Mouse (Mus musculus) heart, embryonic 16.5 days (tissue): ENCODE results near the gene Slc10a7. TPM values are rescaled to one million over a fixed set of nuclear protein-coding genes. Genes with fewer than 3 reads are reported as not detected.
A peak's percentile ranks its signal among the peaks of the same experiment; 100 is the strongest.

ENCODE experiments used
- ATAC-seq: fragments of 200-750 bp; cut with Nextera tagmentation; replicated peaks from 2 replicates; pipeline ENCODE4 v1.8.0; 2017; ENCODE audit warnings: moderate number of reproducible peaks; ENCODE audit not compliant: insufficient read depth, low FRiP score; ENCODE audit errors: extremely low read depth
- H3K27ac ChIP-seq: fragments of 300-500 bp; sonication (generic); 2 replicates; pipeline ENCODE4 v1.5.1; 2014; ENCODE audit warnings: mild to moderate bottlenecking, low read length, control low read depth, moderate library complexity
- H3K27me3 ChIP-seq: fragments of 300-500 bp; sonication (generic); 2 replicates; pipeline ENCODE4 v1.6.1; 2014; ENCODE audit warnings: low read length, mixed read lengths; ENCODE audit not compliant: control insufficient read depth, insufficient read depth
- H3K36me3 ChIP-seq: fragments of 300-500 bp; sonication (generic); 2 replicates; pipeline ENCODE4 v1.6.1; 2014; ENCODE audit not compliant: control insufficient read depth, insufficient read depth
- H3K4me1 ChIP-seq: fragments of 300-500 bp; sonication (generic); 2 replicates; pipeline ENCODE4 v1.6.1; 2014; ENCODE audit warnings: low read length, mixed read lengths; ENCODE audit not compliant: control insufficient read depth, insufficient read depth
- H3K4me2 ChIP-seq: fragments of 300-500 bp; sonication (generic); 2 replicates; pipeline ENCODE4 v1.6.1; 2014; ENCODE audit warnings: low read depth, mild to moderate bottlenecking, control low read depth, low read length
- H3K4me3 ChIP-seq: fragments of 300-500 bp; sonication (generic); 2 replicates; pipeline ENCODE4 v1.5.1; 2014; ENCODE audit warnings: mild to moderate bottlenecking, control low read depth, low read length
- H3K9ac ChIP-seq: fragments of 300-500 bp; sonication (generic); 2 replicates; pipeline ENCODE4 v1.6.1; 2014; ENCODE audit warnings: low read length, control low read depth
- H3K9me3 ChIP-seq: fragments of 300-500 bp; sonication (generic); replicated peaks from 2 replicates; pipeline ENCODE4 v1.6.1; 2016; ENCODE audit warnings: low read length; ENCODE audit not compliant: control insufficient read depth
- WGBS: fragments of 180-500 bp; shearing (Covaris S2); extraction: QIAGEN DNeasy Blood & Tissue Kit; methylation state at CpG from one replicate; pipeline ENCODE4 v1.1.7; 2014; 5-methylcytosine and 5-hydroxymethylcytosine counted together
- polyA plus RNA-seq: library from polyadenylated mRNA; unstranded; fragments of >200 nt; fragmentation: Nextera tagmentation; extraction: Ambion mirVana; gene quantifications from 2 replicates; pipeline ENCODE4 v1.2.1, GENCODE M21; 2015

Slc10a7 gene
- polyA plus RNA-seq, 1 experiment from 2014 or later: 12.7 TPM

DNA sequence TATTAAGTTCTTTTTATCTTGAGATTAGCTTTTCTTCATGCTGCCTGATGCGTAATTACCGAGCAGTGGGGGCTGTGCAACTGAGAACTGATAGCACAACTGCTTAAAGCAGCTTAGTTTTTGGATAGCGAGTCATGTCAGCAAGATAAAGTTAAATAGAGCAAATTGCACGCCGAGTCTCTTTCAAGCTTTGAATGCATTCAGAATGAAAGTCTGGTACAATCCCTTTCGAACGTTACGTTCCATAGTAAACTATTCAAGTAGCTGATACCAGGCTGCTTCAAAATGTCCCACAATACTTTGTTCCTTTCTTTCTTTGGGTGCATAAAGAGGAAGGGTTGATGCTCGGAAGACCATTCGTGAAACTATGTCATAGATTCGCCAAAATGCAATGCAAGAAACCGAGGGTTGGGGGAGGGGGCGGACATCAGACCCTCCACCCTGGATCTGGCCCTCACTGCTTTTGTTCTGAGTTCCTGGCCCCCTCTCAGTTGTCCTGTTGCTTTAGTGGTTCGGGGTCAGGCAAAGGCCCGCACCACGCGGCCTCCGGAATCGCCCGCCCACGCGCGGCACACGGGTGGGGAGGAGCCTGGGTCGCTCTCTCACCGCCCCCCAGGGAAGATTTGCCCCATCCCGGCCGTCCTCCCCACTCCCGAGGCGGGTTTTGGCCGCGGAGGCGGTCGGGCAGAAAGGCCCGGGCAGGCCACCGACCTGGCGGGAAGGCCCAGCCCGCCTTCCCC lies 997 bp upstream of the Slc10a7 start:
- Histone ChIP-seq H3K9ac (peak overlapping the region; percentile 90), H3K4me3 (peak overlapping the region; percentile 91), H3K27ac (peak overlapping the region; percentile 98), H3K9me3 (no peaks in the 10 kb centered on the region), H3K4me1 (peaks cover 12% of the 10 kb centered on the region), H3K27me3 (no peaks in the 10 kb centered on the region), H3K4me2 (peak overlapping the region; percentile 65), H3K36me3 (peaks cover 18% of the 10 kb centered on the region)
- peak; percentile 25; the same call in 1 of the 2 replicates for ATAC-seq
- WGBS: under 1% methylated on average over 38 of the region's 38 CpGs

DNA sequence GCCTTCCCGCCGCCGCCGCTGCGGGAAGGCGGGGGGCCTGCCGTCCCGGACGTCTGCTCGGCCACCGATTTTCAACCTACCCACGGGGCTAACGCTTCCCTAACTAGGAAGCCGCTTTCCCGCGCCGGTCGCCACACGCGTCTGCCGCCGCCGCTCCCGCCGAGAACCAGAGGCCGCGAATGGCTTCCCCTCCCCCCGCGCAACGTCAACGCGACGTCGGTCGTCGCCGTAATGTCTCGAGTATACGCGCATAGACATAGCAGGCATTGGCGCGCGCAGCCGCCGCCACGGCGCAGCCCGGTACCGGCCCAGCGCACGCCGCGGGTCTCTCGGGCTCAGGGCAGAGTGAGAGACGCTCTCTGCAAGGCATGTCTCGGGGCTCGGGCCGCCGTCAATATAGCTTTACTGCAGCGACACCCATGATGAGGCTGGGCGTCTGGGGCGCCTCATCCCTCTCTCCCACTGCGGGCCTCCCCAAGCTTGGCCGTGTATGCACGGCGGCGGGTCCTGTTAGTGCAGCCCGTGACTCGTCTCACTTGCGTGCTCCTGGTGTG lies 350 bp upstream of the Slc10a7 start, which contains the start of gene Rbmxl1:
TSS of gene Rbmxl1 (minus strand) at position 180 of the 554 bp plus-strand sequence.
- H3K9ac ChIP-seq: peak within 1 kb of the TSS; percentile 90
- no peaks in the 10 kb centered on the region for H3K27me3 ChIP-seq
- H3K27ac ChIP-seq: peak within 1 kb of the TSS; percentile 98
- peak; percentile 88 for ATAC-seq
- H3K36me3 ChIP-seq: peaks cover 17% of the 10 kb centered on the region
- WGBS: under 1% methylated on average over 70 of the region's 70 CpGs
- peak within 1 kb of the TSS; percentile 91 for H3K4me3 ChIP-seq
- H3K9me3 ChIP-seq: no peaks in the 10 kb centered on the region
- peak within 1 kb of the TSS; percentile 99 for H3K4me2 ChIP-seq
- H3K4me1 ChIP-seq: peaks cover 12% of the 10 kb centered on the region

DNA sequence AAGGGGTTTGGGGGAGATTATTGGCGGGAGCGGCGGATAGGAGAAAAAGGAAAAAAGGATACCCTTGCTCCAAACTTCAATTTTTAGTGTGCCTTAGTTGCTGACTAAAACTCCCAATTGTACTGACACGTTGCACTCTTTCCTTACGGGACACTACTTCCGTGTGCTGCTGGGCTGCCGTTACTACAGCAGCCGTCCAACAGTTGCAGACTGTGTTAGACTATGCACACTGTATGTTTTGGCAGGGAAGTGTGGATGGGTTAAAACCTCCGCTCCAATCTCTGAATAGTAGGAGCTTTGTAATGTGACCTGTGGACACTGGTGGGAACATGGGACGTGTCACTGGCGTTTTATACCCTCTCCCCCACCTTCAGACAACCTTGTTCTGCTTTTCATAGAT lies 948 bp downstream of the Slc10a7 start:
- WGBS: under 1% methylated on average over 11 of the region's 11 CpGs
- Histone ChIP-seq H3K4me1 (peaks cover 12% of the 10 kb centered on the region), H3K27ac (peak overlapping the region; percentile 98), H3K4me3 (peak overlapping the region; percentile 91), H3K4me2 (peak overlapping the region; percentile 99), H3K9me3 (no peaks in the 10 kb centered on the region), H3K36me3 (peaks cover 7% of the 10 kb centered on the region; the same call in 1 of the 2 replicates), H3K9ac (peak overlapping the region; percentile 90), H3K27me3 (no peaks in the 10 kb centered on the region)
- ATAC-seq: peak; percentile 43

DNA sequence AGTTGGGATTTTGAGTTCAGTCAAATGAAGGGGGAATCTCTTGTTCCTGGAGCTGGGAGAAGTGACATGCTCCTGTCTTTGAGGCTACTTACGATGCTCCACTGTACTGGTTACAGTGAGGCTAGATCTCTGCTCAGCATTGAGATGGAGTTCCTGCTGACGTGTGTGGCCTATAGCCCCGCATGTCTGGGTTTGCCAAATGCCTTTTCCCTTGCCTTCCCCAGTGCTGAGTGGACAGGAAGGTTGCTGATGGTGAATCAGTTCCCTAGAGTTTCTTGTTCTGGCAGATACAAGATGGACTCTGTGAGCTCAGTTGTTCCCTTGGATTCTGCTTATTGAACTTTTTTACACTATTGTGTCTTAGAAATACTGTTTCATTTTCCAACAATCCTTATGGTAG lies 1.8 kb downstream of the Slc10a7 start:
- Histone ChIP-seq H3K4me1 (peaks cover 12% of the 10 kb centered on the region), H3K27ac (no peak overlapping the region), H3K4me2 (no peak overlapping the region; the same call in 1 of the 2 replicates), H3K9me3 (no peaks in the 10 kb centered on the region), H3K4me3 (no peak overlapping the region), H3K9ac (peak overlapping the region; percentile 46; the same call in 1 of the 2 replicates), H3K27me3 (no peaks in the 10 kb centered on the region), H3K36me3 (peaks cover 7% of the 10 kb centered on the region; the same call in 1 of the 2 replicates)
- WGBS: 55% methylated on average over 3 of the region's 3 CpGs
- ATAC-seq: no peak

DNA sequence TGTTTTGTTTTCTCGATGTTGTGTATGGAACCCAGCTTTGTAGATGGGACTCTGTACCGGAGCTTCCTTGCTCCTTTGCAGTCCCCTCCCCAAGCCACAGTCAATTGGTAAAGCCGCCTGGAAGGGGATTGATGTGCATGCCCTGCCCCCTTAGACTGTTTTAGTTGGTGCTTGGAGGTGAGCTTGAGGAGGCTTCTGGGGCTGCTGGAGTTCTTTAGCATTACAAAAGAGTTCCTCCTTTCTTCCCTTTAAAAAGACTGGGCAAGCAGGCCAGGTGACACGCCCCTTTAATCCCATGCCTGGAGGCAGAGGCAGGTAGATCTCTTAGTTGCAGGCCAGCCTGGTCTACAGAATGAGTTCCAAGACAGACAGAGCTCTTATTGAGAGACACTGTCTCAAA lies 4.0 kb downstream of the Slc10a7 start:
- no peaks in the 10 kb centered on the region for H3K27me3 ChIP-seq
- H3K36me3 ChIP-seq: peaks cover 3% of the 10 kb centered on the region; the same call in 1 of the 2 replicates
- H3K9ac ChIP-seq: no peak overlapping the region
- H3K4me3 ChIP-seq: no peak overlapping the region
- no peak overlapping the region for H3K4me2 ChIP-seq
- ATAC-seq: no peak
- H3K27ac ChIP-seq: no peak overlapping the region
- WGBS: 90% methylated on average over 4 of the region's 4 CpGs
- peaks cover 7% of the 10 kb centered on the region for H3K4me1 ChIP-seq
- no peaks in the 10 kb centered on the region for H3K9me3 ChIP-seq

DNA sequence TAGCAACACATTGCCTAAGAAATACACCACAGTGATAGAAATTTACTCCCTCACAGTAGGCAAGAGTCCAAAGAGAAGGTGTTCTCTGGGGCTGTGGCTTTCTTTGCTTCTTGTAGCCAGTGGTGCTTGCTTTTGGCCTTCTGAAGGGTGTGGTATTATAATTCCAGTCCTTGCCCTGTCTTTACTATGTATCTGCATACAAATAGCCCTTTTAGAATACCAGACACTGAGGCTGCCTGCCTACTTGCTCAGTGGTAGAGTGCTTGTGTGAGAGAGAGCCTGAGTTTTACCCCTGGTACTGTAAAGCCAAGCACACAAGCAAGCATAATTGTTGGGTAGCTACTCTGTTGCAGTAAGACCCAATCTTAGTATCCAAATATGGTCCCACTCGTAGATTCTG lies 5.6 kb downstream of the Slc10a7 start:
- WGBS: 91% methylated on average over 1 of the region's 1 CpGs
- Histone ChIP-seq H3K4me3 (no peak overlapping the region), H3K36me3 (peaks cover 3% of the 10 kb centered on the region; the same call in 1 of the 2 replicates), H3K27ac (no peak overlapping the region), H3K4me2 (no peak overlapping the region), H3K9ac (no peak overlapping the region), H3K9me3 (no peaks in the 10 kb centered on the region), H3K4me1 (peaks cover 7% of the 10 kb centered on the region), H3K27me3 (no peaks in the 10 kb centered on the region)
- no peak for ATAC-seq

DNA sequence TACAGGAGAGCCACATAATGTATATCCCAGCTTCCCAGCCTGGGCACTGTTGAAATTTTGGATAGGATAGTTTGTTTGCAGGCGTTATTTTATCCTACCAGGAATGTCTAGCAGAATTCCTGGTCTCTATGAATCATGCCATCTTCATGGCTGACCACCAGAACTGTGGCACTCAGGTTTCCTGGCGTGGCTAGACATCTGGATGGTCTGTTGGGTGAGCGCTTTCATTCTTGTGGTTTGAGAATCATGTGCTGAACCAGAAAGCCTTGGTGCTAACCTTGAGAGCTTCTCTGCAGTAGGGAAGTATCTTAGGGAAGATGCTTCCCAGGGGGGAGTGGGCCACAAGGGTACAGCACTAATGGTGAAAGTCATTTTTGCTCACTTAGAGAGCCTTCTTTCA lies 6.0 kb downstream of the Slc10a7 start:
- peaks cover 3% of the 10 kb centered on the region; the same call in 1 of the 2 replicates for H3K36me3 ChIP-seq
- no peak overlapping the region for H3K4me2 ChIP-seq

DNA sequence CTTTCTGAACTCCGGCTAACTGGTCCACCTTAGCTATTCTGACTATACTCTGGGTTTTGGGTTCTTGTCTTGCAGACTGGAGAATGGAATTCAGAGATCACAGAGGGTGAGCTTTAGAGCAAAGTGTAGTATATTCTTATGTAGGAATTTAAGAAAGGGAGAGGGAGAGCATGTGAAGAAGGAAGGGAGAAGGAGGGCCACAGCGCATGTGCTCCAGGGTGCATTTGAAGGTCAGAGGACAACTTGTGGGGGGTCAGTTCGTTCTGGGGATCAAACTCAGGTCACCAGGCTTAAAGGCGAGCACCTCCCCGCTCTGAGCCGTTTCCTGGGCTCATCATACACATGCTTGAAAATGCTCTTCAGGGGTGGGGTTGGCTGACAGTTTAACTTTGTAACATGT lies 24.8 kb downstream of the Slc10a7 start:
- no peaks in the 10 kb centered on the region for H3K4me1 ChIP-seq
- no peak for ATAC-seq
- H3K27ac ChIP-seq: no peak overlapping the region
- H3K36me3 ChIP-seq: peaks cover 14% of the 10 kb centered on the region
- H3K9me3 ChIP-seq: no peaks in the 10 kb centered on the region
- no peaks in the 10 kb centered on the region for H3K27me3 ChIP-seq
- H3K4me3 ChIP-seq: no peak overlapping the region
- 87% methylated on average over 6 of the region's 6 CpGs for WGBS
- H3K9ac ChIP-seq: no peak overlapping the region
- H3K4me2 ChIP-seq: no peak overlapping the region

More for the DNA sequence above, 6.0 kb downstream of the Slc10a7 start:
- Histone ChIP-seq H3K27me3 (no peaks in the 10 kb centered on the region), H3K27ac (no peak overlapping the region), H3K9me3 (no peaks in the 10 kb centered on the region), H3K9ac (no peak overlapping the region), H3K4me1 (peaks cover 7% of the 10 kb centered on the region), H3K4me3 (no peak overlapping the region)
- ATAC-seq: no peak
- WGBS: 85% methylated on average over 3 of the region's 3 CpGs

DNA sequence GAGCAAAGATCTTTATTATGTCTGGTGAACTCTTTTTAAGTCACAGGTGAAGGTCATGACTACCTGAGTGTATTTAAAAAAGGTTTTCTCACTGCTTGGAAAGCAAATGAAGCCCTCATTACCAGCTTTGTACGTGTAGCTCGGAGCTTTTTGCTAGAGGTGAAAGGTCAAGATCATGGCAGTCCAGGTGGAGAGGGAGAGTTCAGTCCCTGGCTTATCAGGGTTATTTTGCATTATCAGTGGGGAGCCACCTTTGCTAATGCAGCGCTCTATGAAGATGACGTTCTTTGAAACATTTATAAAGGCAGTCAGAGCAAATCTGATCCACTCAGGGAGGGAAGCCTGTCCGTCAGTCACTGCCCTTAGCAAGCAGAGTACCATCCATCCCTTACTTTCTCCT lies 27.6 kb downstream of the Slc10a7 start:
- no peaks in the 10 kb centered on the region for H3K9me3 ChIP-seq
- H3K27ac ChIP-seq: no peak overlapping the region
- peaks cover 14% of the 10 kb centered on the region; the same call in 1 of the 2 replicates for H3K36me3 ChIP-seq
- no peak overlapping the region for H3K9ac ChIP-seq
- no peaks in the 10 kb centered on the region for H3K27me3 ChIP-seq
- no peak overlapping the region for H3K4me3 ChIP-seq
- ATAC-seq: no peak
- no peaks in the 10 kb centered on the region for H3K4me1 ChIP-seq
- 83% methylated on average over 5 of the region's 5 CpGs for WGBS
- no peak overlapping the region for H3K4me2 ChIP-seq
